Mouse (Mus musculus): ENCODE measurements at regions not wholly inside any gene's neighbourhood (a gene's known extent, or its start where the extent isn't known, plus 50 kb on each side); places are given as distances from the start of the nearest gene placed in this dataset.

DNA sequence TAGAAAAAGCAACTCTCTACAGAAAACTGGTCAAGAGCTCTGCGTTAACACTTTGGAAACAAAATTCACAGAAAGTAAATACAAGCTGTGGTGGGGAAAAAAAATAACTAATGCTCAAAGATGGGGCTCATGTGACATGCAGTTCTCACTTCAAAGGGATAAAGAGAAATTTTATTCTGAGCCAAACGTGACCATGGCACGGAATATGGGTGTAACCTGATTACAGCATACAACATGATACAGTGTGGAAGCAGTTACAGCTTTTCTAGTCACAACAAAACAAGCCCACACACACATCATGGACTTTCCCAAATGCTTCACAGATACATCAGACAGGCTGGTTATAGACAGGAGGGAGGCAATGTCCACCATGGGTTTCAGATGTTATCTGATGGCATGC, 86.5 kb upstream of the Tspan5 start:
- DNase-seq: no peak
- intact Hi-C loops (cut with DNase I): no loop called here

DNA sequence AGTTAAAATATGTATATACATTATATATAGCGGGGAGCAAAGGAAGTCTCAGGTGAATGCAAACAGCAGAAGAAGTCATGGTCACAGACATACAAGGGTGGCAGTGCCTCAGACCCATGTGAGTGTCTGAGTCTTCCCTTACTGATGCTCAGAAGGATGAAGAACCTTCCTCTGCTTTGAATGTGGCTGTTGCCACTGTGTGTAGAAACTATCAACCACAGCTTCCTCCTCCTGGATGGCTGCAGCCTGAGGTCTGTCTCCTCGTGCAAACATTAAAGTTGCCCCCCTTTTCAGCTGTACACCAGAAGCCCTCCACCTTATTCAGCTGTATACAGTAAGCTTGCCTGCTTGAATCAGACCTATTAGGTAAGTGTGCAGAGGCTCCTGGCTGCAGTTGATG, 79.4 kb upstream of the Tspan5 start:
- intact Hi-C loops (cut with DNase I): no loop called here
- DNase-seq: no peak

DNA sequence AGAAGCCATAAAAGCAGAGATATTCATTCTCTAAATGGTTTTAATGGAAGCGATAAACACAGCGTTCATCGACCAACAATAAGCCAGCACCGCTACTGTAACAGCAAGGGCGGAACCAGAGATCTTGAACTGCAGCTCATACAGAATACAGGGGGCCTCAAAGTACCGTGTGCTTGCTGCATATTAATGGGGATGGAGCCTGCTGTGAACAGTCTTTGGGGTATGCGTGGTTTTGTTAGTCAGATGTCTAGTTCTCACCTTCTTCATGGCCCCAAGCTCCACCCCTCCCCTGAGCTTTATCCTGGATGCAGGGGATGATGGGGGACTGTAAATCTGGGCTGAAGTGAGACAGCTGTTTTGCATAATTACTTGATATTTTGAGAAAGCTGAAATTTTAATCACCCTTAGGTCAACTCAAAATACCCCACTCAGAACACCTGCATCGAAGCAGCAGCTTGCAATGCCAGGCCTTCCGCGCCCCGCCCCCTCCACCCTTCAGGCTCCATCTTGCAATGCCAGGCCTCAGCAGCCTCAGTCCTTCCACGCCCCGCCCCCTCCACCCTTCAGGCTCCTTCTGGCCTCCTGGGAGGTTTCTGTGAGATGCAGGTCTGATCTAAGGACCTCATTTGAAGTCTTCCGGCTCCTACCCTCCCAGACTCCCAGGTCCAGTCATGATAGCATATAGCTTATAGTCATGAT, 73.5 kb upstream of the Tspan5 start:
- intact Hi-C loops (cut with DNase I): no loop called here
- DNase-seq: no peak

DNA sequence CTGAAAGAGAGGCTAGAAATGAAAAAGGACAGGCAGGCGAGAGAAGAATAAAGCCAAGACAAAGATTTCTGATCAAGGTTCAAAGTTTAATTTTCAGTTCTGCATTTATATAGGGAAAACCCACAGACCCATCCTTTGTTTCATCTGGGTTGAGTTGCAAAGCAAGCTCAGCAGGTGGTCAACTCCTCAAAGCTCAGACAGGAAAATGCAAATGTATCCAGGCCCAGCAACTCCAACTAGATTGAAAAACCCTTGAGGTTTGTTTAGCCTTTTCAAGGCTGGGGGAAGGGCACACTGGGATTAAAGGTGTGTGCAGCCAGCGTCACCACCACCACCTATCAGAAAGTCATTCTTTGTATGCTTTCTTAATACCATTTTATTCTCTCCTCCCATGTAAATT, 66.1 kb upstream of the Tspan5 start:
- intact Hi-C loops (cut with DNase I): no loop called here
- no peak for DNase-seq

DNA sequence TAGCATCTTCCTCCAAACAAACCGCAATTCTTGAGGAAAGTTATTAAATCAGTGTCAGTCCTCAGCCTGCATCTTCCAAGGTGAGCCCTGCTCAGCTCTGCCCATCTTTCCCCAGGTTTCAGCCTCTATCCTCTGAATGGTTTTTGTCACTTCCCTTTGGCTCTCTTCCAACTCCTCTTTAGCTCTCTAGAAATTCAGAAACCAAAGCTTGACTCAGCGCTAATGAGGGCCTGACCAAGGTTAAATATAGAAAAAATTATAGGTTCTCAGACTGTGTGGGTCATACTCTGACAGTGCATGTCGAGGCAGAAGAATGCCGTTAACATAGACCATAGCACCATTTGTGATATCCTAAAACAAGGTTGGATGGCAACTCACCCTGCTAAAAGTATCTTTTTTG, 63.6 kb upstream of the Tspan5 start:
- intact Hi-C loops (cut with DNase I): no loop called here
- no peak for DNase-seq

DNA sequence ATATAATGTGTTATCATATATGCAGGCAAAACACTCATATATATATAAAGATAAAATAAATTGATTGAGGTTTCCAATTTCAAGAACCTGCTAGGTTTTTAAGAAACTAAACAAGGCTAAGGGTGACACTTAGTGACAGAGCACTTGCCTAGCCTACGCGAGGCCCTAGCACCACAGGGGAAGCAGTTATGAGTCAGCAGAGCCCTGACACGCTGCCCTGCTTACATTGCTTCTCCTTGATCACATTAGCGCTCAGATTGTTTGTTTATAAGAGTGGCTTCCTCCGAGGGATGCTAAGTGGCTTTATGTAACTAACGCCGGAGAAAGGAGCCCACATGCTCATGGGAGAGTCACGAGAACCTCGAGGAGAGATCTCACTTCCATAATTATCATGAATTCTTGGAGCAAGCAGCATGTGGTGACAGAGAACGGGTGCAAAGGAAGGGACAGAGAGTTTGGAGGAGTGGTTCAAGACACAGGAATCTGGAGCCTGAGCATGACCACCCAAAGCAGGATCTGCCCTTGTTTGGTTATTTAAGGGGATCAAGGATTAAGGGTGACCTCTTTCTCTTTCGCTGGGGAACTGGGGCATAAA, 55.3 kb upstream of the Tspan5 start:
- DNase-seq: no peak
- intact Hi-C loops (cut with DNase I): no loop called here

DNA sequence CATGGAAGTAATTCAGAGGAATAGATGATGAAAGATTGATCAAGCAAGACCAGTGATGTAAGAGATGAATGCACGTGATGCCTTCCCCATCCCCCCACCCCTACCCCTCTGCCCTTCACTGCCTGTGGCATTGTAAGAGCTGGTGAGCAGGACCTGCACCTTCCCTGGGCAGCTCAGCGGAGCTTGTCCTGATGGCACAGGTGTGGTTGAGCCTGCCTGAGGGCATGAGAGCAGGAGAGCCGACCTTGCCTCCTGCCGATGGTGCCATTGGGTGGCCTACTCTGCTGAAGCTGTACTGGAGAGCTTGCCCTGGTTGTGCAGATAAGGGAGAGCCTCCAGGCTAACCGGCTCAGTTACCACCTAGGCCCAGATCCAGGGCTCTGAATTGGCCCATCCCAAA, 53.4 kb upstream of the Tspan5 start:
- intact Hi-C loops (cut with DNase I): no loop called here
- no peak for DNase-seq

All from heart, postnatal 14 days (tissue).